Mouse (Mus musculus) cortical plate, adult 2 months (tissue): Measurements from ENCODE around the gene Myof.

Experiments used
- CTCF ChIP-seq: fragments of 200-500 bp; IDR thresholded peaks from 2 replicates; pipeline ENCODE4 v1.5.1; 2011; ENCODE audit warnings: mild to moderate bottlenecking, control low read depth, low read length; ENCODE audit not compliant: insufficient read depth; ENCODE audit errors: extremely low read depth
- POLR2A ChIP-seq: fragments of 200-500 bp; IDR thresholded peaks from 2 replicates; pipeline ENCODE4 v1.6.1; 2011; ENCODE audit warnings: mild to moderate bottlenecking, low read length, control low read depth; ENCODE audit not compliant: insufficient read depth; ENCODE audit errors: extremely low read depth

- no peak for TF ChIP-seq CTCF
- TF ChIP-seq POLR2A, result no peak
Measured at GRCm38 (mm10) chr19:37918515-37918932, 124.9 kb downstream of the Myof start.
